Mouse (Mus musculus): Measurements from ENCODE around the gene Pax6. TPM values are rescaled to one million over a fixed set of nuclear protein-coding genes. Genes with fewer than 3 reads are reported as not detected.

The Pax6 gene
- polyA plus RNA-seq (2015; fragmentation: Nextera tagmentation; extraction: Ambion mirVana): 0.07 TPM in 2 replicates

DNA sequence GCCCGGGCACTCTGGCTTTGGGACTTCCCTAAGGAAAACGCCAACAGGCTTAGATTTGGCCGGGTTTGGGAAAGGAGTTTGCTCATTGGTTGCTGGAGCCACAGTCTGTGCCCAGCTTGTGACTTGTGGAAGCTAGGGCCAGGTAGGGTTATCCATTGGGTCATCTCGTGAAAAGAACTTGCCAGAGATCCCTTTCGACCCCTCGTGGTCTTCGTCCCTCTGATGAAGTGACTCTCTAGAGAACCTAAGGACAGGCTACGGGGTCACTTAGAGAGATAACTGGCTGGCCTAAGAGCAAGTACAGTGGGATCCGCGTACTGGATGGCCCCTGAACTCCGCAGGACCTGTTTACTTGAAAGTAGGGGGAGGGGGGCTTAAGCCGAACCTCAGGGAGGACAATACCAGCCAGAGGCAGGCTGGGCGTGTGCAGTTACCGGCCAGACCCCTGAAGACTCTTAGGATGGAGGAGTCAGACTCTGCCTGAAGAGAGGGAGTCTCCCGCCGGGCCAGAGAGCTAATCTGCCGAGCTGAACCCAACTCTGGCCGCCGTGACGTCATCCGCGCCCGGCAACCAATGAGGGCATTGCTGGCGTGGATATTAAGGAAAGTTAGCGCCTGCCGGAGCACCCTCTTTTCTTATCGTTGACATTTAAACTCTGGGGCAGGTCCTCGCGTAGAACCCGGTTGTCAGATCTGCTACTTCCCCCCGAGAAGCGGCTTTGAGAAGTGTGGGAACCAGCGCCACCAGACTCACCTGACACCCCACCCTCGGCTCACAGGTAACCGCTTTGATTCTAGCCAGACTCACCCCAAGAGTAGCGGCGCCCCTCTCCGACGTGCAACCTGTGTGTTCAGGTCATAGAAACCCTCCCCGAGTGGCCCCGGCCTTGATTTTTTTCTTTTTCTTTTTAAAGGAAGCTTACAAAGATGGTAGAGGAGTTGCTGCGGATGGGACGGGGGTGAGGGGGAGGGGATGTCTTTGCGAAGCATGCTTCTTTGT, at the start of gene Pax6:
Gene Pax6, plus strand, starts transcription at position 630 of the 1,000 bp plus-strand sequence.

Other genes with a start within 250 kb of the Pax6 start
- gene Elp4, start 235.7 kb downstream of the Pax6 start, polyA plus RNA-seq (2015; fragmentation: Nextera tagmentation; extraction: Ambion mirVana): 12.6 and 14.1 TPM in 2 replicates
- 125 and 136 TPM in 2 replicates for gene Immp1l, start 235.7 kb downstream of the Pax6 start, polyA plus RNA-seq (2015; fragmentation: Nextera tagmentation; extraction: Ambion mirVana)